Mouse (Mus musculus): ENCODE data around the gene Deaf1. TPM values are rescaled to one million over a fixed set of nuclear protein-coding genes. Genes with fewer than 3 reads are reported as not detected.

Gene Deaf1
- total and polyA plus RNA-seq, 3 experiments: 3.5 to 31.6 (median 10.0) TPM

DNA sequence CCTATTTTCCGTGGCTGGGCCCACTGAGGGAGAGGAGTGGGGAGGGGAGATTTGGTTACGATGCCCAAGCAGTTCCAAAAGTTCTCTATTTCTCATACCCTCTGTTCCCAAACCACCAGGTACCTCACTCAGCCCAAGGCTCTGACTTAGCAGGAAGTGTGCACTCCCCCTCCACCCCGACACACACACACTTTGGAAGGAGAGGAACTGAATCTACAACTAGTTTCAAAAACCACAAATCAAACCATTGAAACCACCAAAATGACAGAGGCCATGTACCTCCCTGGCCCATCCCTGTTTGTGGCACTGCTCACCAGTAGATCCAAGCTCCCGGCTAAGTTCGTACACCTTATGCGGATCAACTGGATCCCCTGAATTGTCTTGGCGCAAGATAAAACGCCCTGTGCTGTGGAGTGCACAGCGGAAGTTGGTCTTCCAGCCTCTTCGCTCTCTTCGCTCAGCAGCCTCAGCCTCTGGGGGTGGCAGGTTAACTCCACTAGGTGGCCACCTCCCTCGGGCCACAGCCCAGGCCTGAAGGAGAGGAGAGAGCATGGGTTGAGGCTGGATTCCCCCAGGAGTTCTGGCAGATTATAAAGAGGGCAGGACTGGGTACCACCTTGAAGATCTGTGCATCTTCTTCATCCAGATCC lies 62.6 kb downstream of the Deaf1 start:
- no peak for TF ChIP-seq ZC3H11A (IDR thresholded peaks at IDR 0.05; ENCODE audit: low read depth, low read length)
- peak; percentile 12; the same call in 1 of the 2 replicates for TF ChIP-seq POLR2A (IDR thresholded peaks at IDR 0.05; ENCODE audit: low read depth, low read length)
- no peak for TF ChIP-seq KAT2A (IDR thresholded peaks at IDR 0.05; ENCODE audit: insufficient replicate concordance, low read length)
- TF ChIP-seq CHD2 (IDR thresholded peaks at IDR 0.05; ENCODE audit: low read length): peak; percentile 3; the same call in 1 of the 2 replicates
- TF ChIP-seq SMC3 (IDR thresholded peaks at IDR 0.05; ENCODE audit: low read depth, low read length): peak; percentile 77
- TF ChIP-seq GABPA (IDR thresholded peaks at IDR 0.05; ENCODE audit: insufficient replicate concordance, low read depth, low read length): no peak
- no peak for TF ChIP-seq JUND (conservative IDR thresholded peaks at IDR 0.05; ENCODE audit: low read depth, low read length)
- TF ChIP-seq ZMIZ1 (IDR thresholded peaks at IDR 0.05; ENCODE audit: low read depth, low read length): no peak; the same call in 1 of the 2 replicates
- no peak for TF ChIP-seq NELFE (IDR thresholded peaks at IDR 0.05; ENCODE audit: low read depth, low read length)
- no peak for TF ChIP-seq USF2 (conservative IDR thresholded peaks at IDR 0.05; ENCODE audit: low read depth, low read length)
- TF ChIP-seq JUN (IDR thresholded peaks at IDR 0.05; ENCODE audit: insufficient read depth, low read depth, low read length): no peak
- TF ChIP-seq HCFC1 (IDR thresholded peaks at IDR 0.05; ENCODE audit: low read depth, low read length): no peak
- no peak for TF ChIP-seq PAX5 (IDR thresholded peaks at IDR 0.05; ENCODE audit: low read length)
- no peak for TF ChIP-seq E2F4 (IDR thresholded peaks at IDR 0.05; ENCODE audit: insufficient replicate concordance, low read depth, low read length)
- 0 out of 2 replicates have a peak, but pooled peaks have one; percentile 47 for TF ChIP-seq RCOR1 (conservative IDR thresholded peaks at IDR 0.05; ENCODE audit: low read depth, low read length)
- TF ChIP-seq MAX (IDR thresholded peaks at IDR 0.05; ENCODE audit: low read length): no peak
- TF ChIP-seq MAFK (IDR thresholded peaks at IDR 0.05; ENCODE audit: insufficient replicate concordance, low read length): no peak
- 0 out of 2 replicates have a peak, but pooled peaks have one; percentile 56 for TF ChIP-seq SIN3A (IDR thresholded peaks at IDR 0.05; ENCODE audit: low read length)
- no peak; the same call in 1 of the 2 replicates for TF ChIP-seq BHLHE40 (IDR thresholded peaks at IDR 0.05; ENCODE audit: low read depth, low read length)
- no peak for TF ChIP-seq ETS1 (conservative IDR thresholded peaks at IDR 0.05; ENCODE audit: low read depth, low read length)
- TF ChIP-seq TCF12 (IDR thresholded peaks at IDR 0.05; ENCODE audit: low read depth, low read length): no peak; the same call in 1 of the 2 replicates
- peak; percentile 77 for TF ChIP-seq IRF4 (IDR thresholded peaks at IDR 0.05; ENCODE audit: low read depth, low read length)
- TF ChIP-seq USF1 (IDR thresholded peaks at IDR 0.05; ENCODE audit: low read depth, low read length): no peak
- TF ChIP-seq MXI1 (IDR thresholded peaks at IDR 0.05; ENCODE audit: low read depth, low read length): 0 out of 2 replicates have a peak, but pooled peaks have one; percentile 32
- TF ChIP-seq NRF1 (IDR thresholded peaks at IDR 0.05; ENCODE audit: low read depth, low read length): no peak
- no peak for TF ChIP-seq CHD1 (IDR thresholded peaks at IDR 0.05; ENCODE audit: low read depth, low read length)
- TF ChIP-seq MAZ (IDR thresholded peaks at IDR 0.05; ENCODE audit: low read depth, low read length): 0 out of 2 replicates have a peak, but pooled peaks have one; percentile 28
- TF ChIP-seq MYC (IDR thresholded peaks at IDR 0.05; ENCODE audit: low read depth, low read length): no peak
- TF ChIP-seq TBP (conservative IDR thresholded peaks at IDR 0.05; ENCODE audit: low read depth, low read length): no peak
- no peak for TF ChIP-seq POLR2AphosphoS2 (IDR thresholded peaks at IDR 0.05; ENCODE audit: low read depth, low read length)
- TF ChIP-seq ZKSCAN1 (IDR thresholded peaks at IDR 0.05; ENCODE audit: borderline replicate concordance, low read depth, low read length): no peak
- 0 out of 2 replicates have a peak, but pooled peaks have one; percentile 12 for TF ChIP-seq MEF2A (IDR thresholded peaks at IDR 0.05; ENCODE audit: borderline replicate concordance, low read depth, low read length)
- no peak; the same call in 1 of the 2 replicates for TF ChIP-seq EP300 (IDR thresholded peaks at IDR 0.05; ENCODE audit: low read length)
- TF ChIP-seq ZNF384 (IDR thresholded peaks at IDR 0.05; ENCODE audit: low read depth, low read length): no peak
- TF ChIP-seq ELF1 (IDR thresholded peaks at IDR 0.05; ENCODE audit: low read depth, low read length): no peak
- peak; percentile 71 for TF ChIP-seq RAD21 (IDR thresholded peaks at IDR 0.05; ENCODE audit: low read depth, low read length)
- no peak for TF ChIP-seq UBTF (IDR thresholded peaks at IDR 0.05; ENCODE audit: low read depth, low read length)
- peak; percentile 13 to 79; a peak in 2 of 4 replicates for TF ChIP-seq CTCF (conservative IDR thresholded peaks at IDR 0.05 in 1 of 2, IDR thresholded peaks at IDR 0.05 in 1 of 2; ENCODE audit: low read depth in 2 of 2, low read length in 2 of 2)
- Histone ChIP-seq H3K9ac (ENCODE audit: insufficient read depth, low read depth) (0 out of 2 replicates have a peak overlapping the region, but pooled peaks have one; percentile 29), H3K9me3 (replicated peaks; ENCODE audit: low read length) (no peaks in the 10 kb centered on the region), H3K36me3 (replicated peaks in 1 of 2; ENCODE audit: control insufficient read depth in 1 of 2, insufficient read depth in 1 of 2, low read length in 1 of 2) (peaks cover 46 to 59% of the 10 kb centered on the region in 2 experiments), H3K4me2 (ENCODE audit: insufficient read depth, low read depth, poor library complexity, severe bottlenecking) (peak overlapping the region; percentile 58), H3K79me2 (replicated peaks; ENCODE audit: control insufficient read depth, extremely low read depth, insufficient read depth, poor library complexity, severe bottlenecking) (no peaks in the 10 kb centered on the region), H3K27me3 (replicated peaks) (no peaks in the 10 kb centered on the region), H3K4me3 (replicated peaks in 1 of 3; ENCODE audit: low read depth in 2 of 3, low read length in 2 of 3, poor library complexity in 1 of 3) (peak overlapping the region in 1 of 3 experiments; percentile 83), H3K4me1 (ENCODE audit: control insufficient read depth in 1 of 2, insufficient read depth in 2 of 2) (peaks cover 14 to 27% of the 10 kb centered on the region in 2 experiments), H3K27ac (ENCODE audit: insufficient read depth, low read depth) (peak overlapping the region; percentile 80)
- in situ Hi-C loops (cut with MboI; ENCODE audit: low pct_ligation_motif_present, low pct_unique_long_range_greater_than_20kb, low sequenced_read_pairs) (loop anchor here (10.0 kb wide), 1 partner anchor 100 kb away; no protein-coding TSS in a partner anchor), dilution Hi-C loops (cut with MboI; ENCODE audit: extremely low pct_ligation_motif_present, extremely low pct_unique_long_range_greater_than_20kb, low sequenced_read_pairs) (no loop called here)
- peak; percentile 72 for DNase-seq (ENCODE audit: extremely low read depth)

Data from CH12.LX (cell line).